Mouse (Mus musculus): ENCODE measurements around the gene Gm3500. TPM values are rescaled to one million over a fixed set of nuclear protein-coding genes. Genes with fewer than 3 reads are reported as not detected.

Gene Gm3500
- polyA plus RNA-seq (2012; rRNA removed): 1.5 and 1.7 TPM in 2 replicates

DNA sequence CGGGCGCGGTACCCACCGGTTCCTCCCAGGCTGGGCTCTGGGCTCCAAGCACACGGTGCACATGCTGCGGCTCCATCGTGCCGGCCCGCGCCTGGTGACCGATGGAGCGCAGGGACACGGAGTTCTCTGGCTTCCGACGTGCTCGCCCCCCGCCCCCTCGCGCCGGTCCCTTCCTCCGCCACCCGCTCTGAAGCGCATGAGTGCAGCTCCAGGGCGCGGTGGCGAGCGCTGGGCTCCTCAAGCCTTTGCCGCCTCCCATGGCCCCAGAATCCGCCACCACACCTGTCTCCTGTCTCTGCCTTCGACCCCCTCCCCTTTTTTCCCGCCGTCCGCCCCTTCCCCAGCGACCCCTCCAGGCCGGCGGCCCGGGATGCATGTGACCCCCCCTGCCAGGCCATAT is at the start of gene Gm3500:
Gene Gm3500 (minus strand): TSS at position 101 of the 400 bp plus-strand sequence.

DNA sequence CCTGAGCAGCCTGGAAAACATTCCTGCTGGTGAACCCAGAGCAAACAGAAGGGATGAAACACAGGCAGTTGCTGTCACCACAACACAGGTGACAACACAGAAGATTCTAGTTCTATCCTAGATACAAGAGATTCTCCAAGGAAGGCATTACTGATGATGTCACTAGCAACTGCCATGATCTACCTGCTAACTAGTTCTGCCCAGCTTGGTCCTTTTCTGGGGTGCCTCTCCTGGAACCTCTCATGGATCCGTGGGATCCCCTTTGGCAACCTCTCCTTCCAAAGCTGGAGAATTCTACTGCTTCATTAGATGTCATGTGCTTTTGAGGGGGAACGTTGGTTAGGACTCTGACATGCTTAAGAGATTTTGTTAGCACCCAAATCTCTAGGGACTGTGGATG is 54.0 kb downstream of the Gm3500 start, which contains the start of gene Gm3542:
Gene Gm3542 (minus strand): TSS at position 101 of the 400 bp plus-strand sequence.

Other genes with a start within 250 kb of the Gm3500 start
- gene Gm3317, start 224.5 kb downstream of the Gm3500 start, polyA plus RNA-seq (2012; rRNA removed): not detected in 2 replicates
- gene Gm8271, start 203.3 kb downstream of the Gm3500 start, polyA plus RNA-seq (2012; rRNA removed): not detected in 2 replicates
- gene Gm3526, start 128.5 kb downstream of the Gm3500 start, polyA plus RNA-seq (2012; rRNA removed): not detected in 2 replicates
- gene Gm3542, start 54.1 kb downstream of the Gm3500 start, polyA plus RNA-seq (2012; rRNA removed): not detected in 2 replicates
- gene Gm3194, start 66.4 kb upstream of the Gm3500 start, polyA plus RNA-seq (2012; rRNA removed): 4.6 TPM in 1 of 2 replicates, not detected in the other
- gene Gm8246, start 88.8 kb upstream of the Gm3500 start, polyA plus RNA-seq (2012; rRNA removed): not detected in 2 replicates
- 0.05 TPM in 1 of 2 replicates, not detected in the other for gene Gm3187, start 95.2 kb upstream of the Gm3500 start, polyA plus RNA-seq (2012; rRNA removed)
- 9.8 and 10.2 TPM in 2 replicates for gene Gm3488, start 112.6 kb upstream of the Gm3500 start, polyA plus RNA-seq (2012; rRNA removed)
- gene Gm3532, start 149.4 kb upstream of the Gm3500 start, polyA plus RNA-seq (2012; rRNA removed): 0.10 and 0.18 TPM in 2 replicates
- gene Gm8265, start 244.0 kb upstream of the Gm3500 start, polyA plus RNA-seq (2012; rRNA removed): not detected in 2 replicates

All from central nervous system, embryonic 14 days (tissue).